Mouse (Mus musculus) right cerebral cortex, postnatal 10 days (tissue): ENCODE measurements around the gene Fbxl13.

Source experiments
- DNase-seq, 2 experiments: peaks; one replicate each; pipeline ENCODE4 v3.0.0; 2021; ENCODE audit warnings: low spot score in 2 of 2

Fbxl13 gene

DNA sequence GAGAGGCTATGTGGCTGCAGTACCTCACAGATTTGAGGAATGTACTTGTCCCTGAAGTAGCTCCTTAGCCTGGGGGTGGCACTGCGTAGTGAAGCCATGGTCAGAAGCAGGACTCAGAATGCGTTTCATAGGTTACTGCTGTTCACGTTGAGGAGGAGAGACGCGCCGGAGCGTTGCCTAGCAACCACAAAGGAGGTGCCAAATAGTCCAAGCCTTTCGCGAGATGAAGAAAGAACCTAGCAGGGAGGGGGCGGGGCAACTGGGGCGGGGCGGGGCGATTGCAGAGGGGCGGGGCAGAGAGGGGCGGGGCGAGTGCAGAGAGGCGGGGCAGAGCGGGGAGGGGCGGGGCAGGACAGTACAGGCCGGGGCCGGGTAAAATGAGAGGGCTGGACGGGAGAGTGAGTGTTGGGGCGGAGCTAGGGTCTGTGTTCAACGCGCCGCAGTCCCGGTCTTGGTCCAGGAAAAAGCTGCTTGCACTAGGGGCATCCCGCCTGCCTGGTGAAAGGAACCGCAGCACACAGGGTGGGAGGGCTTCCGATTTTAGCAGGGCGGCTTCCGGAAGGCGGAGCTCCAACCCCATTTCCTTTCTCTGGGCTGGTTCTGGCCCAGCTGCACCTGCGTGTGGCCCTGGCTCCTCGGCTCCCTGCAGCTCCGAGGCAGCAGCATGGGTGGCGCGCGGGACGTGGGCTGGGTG lies at the start of gene Fbxl13, which contains the start of gene Armc10:
Gene Fbxl13 (minus strand): TSS at position 196 of the 694 bp plus-strand sequence.
Gene Armc10 (plus strand): TSS at position 375 of the 694 bp plus-strand sequence.
- DNase-seq, result peak; percentile 93 to 97

GRCm38 (mm10) chr5:21694854-21695490 lies 49.5 kb upstream of the Fbxl13 start:
- no peak for DNase-seq

DNA sequence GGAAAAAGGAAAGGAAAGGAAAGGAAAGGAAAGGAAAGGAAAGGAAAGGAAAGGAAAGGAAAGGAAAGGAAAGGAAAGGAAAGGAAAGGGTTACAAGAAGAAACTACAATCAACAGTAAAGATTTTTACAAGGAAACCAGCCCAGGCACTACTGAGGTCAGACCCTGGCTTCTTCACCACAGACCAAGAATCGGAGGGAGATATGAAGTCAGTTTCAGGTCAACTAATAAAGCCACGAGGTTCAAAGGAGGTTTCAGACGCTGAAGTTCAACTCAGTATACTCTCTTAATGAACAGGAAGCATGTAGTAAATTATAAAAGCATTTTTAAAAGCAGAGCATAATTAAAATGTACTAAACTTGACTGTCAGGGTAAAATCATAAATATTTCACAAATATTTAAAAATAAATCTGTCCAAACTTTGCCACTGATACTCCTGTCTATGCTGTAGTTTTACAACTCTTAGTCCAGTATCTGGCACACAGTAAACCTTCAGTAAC lies 48.0 kb upstream of the Fbxl13 start:
- no peak for DNase-seq

DNA sequence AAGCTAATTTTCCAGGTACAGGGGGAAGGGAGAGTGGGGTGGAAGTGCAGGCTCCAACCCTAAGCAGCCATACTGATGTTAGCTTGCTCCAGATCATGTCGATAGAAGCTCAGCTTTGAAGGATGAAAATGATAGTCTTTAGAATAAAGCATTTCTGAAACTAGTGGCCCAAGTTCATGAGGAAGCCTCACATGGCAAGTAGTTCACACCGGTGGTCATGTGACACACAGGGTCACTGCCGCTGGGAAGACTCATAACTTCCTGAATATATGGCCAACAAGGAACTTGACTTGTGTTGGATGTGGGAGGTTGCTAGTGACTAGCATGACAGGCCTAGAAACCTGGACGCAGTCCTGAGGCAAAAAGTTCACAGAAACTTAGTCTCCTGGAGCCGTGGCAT lies 46.8 kb upstream of the Fbxl13 start:
- DNase-seq, result no peak

DNA sequence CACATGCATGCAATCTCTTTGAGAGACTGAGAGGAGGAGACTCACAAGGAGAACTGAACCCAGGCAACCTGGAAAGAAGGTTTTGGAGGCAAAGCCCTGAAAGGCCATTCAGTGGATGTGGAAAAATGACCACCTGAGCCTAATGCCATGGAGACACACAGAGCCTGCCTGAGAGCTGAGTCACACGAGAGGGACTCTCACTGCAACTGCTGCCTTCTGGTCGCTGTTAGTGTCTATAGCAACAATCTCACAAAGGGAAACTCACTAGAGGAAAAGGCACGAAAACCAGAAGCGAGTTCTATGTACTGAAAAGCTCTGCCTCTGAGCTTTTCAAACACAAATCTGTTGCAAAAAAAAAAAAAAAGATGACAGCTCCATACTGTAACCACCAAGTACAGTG lies 41.6 kb upstream of the Fbxl13 start:
- peak in 1 of 2 experiments; percentile 65 for DNase-seq

- no peak for DNase-seq
Measured at GRCm38 (mm10) chr5:21685001-21685400, 39.6 kb upstream of the Fbxl13 start.

GRCm38 (mm10) chr5:21683811-21684210 lies 38.4 kb upstream of the Fbxl13 start:
- DNase-seq, result no peak

- no peak for DNase-seq
Measured at GRCm38 (mm10) chr5:21680940-21681339, 35.5 kb upstream of the Fbxl13 start.

DNA sequence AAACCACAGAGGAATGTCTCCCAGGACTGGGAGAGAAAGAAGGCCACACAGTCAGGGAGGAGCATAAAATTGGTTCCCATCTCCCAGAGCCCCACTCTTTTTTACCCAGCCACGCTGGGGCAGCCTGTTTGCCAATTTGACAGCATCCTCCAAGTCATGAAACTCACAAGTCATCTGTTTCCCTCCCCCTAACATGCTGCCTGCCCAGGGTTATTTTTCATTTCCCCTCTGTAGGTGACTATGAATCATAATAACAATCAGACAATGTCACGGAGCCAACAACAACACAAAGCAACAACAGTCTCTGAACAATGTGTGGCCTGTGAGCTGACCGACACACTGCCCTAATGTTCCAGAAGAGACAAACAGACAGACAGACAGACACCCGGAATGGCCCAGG lies 34.6 kb upstream of the Fbxl13 start:
- no peak for DNase-seq

DNA sequence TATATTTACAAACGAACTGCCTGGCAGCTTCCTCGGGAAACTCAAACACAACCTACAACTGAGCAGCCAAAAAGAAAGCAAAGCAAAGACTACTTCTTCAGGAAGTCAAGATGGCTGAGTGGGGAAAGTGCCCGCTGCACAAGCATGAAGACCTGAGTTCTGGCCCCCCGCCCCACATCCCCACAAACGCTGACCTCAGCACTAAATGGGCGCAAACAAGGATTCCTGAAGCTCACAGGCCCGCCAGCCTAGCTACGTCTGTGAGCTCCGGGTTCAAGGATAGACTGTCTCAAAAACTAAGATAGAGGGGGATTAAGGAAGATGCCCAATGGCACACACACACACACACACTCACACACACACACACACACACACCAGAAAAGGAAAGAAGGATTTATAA lies 32.9 kb upstream of the Fbxl13 start:
- no peak for DNase-seq

DNA sequence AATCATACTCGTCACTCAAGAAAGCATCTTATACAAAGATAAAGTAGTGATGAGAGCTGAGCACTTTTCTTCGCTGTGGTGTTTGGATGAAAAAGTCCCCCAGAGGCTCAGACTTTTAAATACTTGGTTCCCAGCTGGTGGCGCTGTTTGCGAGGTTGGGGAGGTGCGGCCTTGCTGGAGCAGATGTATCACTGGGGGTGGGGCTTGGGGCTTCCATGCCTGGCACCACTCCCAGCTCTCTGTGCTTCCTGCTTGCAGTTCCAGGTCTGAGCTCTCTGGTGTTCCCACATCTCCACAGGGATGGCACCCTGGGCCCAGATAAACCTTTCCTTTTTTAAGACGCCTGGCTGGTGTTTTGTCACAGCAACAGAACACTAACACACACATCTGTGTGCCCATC lies 32.5 kb upstream of the Fbxl13 start:
- no peak for DNase-seq

DNA sequence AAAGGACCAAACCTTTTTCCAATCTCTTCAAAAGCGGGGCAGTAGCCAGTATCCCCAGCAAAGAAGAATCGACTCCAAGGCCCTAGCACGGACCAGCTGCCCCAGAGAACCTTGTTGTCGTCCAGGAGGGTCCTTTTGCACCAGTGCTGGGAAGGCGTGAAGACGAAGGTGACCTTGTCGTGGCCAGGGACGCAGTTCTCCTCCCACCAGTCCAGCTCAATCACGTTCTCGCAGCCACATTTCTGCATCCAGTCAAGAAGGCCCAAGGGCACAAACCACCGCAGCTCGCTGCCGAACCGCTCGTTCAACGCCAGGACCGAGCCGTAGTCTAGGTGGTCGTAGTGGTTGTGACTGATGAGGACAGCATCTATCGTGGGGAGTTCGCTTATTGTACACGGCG lies 30.1 kb upstream of the Fbxl13 start:
- DNase-seq, result no peak

DNA sequence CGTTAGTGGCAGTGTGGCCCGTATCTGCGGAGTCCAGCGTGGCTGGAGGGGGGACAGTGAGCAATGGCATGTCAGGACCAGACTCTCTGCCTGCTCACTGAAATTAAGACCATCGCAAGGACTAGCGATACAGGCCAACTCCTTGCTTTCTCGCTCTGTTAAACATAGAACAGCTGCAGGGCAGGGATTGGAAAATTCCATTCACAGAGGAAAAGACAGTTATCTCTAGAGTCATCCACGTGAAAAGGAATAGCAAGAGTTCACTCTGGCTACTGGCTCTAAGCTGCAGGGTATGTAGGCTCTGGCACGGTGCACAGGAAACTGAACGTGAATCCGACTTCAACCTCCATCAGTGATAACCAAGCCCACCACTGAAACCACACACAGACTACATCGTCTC lies 29.6 kb upstream of the Fbxl13 start:
- DNase-seq, result no peak

GRCm38 (mm10) chr5:21673742-21674141 lies 28.3 kb upstream of the Fbxl13 start:
- peak; percentile 47 to 59 for DNase-seq

- DNase-seq, result no peak
Measured at GRCm38 (mm10) chr5:21672812-21673635, 27.6 kb upstream of the Fbxl13 start.

DNA sequence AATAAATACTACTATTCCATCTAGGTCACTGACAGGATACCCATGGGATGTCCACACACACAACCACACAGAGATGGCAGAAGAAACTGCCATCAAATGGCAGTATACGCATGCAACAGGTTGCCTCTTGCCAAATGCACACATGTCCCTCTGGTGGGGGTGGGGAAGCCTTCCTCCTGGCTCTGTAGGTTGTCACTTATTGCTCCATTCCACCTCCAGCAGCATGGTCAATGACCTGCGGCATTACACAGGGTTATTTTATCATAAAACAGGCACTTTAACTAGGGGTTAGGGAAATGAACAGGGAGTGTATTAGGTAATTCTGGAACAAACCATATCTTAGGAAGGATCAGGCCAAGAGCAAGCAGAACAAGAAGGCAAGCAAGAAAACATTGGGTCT lies 23.9 kb upstream of the Fbxl13 start:
- DNase-seq, result no peak

DNA sequence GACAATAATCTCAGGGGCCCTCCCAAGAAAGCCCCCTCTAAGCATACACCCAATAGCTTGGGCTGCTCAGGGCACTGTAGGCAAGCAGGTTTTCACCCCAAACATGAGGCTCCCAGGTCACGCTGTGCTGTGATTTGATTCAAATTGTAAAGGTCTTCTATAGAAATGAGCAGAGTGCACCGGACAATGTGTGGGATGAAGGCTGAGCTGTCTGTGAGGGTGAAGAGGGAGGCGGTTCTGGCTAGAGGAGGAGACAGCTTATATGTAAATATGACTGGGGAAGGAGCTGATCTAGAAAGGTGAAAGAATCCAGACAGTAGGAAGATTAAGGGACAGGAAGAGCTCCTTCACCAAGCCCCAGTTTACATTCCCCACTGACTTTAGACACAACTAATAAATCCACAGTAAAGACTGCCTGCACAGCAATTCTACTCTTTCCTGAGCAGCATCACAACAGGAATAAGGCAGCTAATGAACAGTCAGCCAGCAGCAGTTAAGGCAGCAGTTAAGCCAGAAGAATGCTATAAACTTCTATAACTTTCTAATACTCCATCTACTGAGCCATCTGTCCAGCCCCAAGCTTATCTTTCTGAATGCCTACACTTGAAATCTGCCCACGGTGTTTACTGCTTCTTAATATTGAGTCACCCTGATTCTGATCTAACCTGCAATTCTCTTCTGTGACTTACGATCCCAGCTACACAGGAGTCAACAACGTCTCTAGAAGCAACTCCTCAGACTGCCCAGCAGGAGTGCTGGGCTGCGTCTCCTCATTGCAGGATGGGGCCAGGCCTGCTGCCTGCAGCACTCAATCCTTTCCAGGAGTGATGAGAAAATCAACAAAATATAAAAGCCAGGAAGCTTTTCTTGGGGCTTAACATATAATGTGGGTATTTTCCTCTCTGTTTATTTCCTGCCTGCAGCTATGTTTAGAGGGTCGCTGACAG lies 22.0 kb upstream of the Fbxl13 start:
- no peak for DNase-seq

- DNase-seq, result no peak
Measured at GRCm38 (mm10) chr5:21663081-21663480, 17.6 kb upstream of the Fbxl13 start.

DNA sequence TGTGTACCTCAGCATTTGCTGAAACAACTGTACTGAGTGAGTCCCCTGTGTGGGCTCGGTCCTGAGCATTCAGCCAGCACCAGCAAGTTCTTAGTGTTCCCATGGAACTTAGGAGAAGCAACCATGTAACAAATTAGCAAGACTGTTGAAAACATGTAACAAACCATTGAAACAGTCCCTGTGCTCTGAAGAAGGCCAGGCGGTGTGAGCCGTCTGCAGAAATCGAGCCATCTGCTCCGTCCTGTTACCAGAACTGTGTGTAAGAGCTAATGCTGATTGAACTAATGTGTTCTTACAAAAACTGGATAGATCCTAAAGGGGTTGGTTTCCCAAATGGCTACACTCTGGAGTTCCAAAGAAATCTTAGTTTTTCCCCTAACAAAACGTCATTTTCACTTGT lies 15.4 kb upstream of the Fbxl13 start:
- DNase-seq, result no peak

DNA sequence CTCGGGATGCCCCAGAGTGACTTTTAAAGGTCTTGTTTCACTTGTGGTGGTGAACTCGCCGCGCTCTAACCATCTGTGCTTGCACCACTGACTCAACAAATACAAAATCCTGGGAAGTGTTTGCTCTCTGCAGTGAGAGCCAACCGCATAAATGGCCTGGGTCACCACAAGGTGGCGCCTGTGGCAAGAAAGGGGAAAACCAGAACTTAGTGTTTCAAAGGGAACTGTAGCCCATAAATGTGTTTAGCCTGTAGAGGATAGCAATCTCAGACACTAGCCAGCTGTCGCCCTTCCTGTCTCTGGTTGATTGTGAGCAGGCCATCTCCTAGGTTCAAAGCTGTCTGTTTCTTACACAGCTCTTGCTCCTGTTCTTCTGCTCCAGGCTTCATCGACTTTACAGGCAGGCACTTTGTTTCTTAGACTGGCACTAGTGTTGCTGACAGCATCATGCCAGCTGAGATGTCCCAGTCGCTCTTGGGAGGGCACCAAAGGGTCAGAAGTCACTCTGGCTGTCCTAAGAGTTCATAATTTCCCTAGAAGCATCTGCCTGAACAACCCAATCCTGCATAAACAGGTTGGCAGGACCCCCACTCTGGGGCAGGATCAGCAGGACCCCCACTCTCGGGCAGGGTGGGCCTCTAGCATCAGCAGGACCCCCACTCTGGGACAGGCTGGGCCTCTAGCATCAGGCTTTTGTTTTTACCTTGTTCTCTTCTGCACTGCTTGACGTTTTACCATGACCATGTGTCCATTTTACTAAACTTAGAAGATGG lies 13.4 kb upstream of the Fbxl13 start:
- peak; percentile 72 to 86 for DNase-seq

- no peak for DNase-seq
Measured at GRCm38 (mm10) chr5:21658038-21658437, 12.6 kb upstream of the Fbxl13 start.
